Mouse (Mus musculus): Measurements from ENCODE around the gene Zfp618. TPM values are rescaled to one million over a fixed set of nuclear protein-coding genes. Genes with fewer than 3 reads are reported as not detected.

The Zfp618 gene
- total RNA-seq, 4 experiments from 2014 or later: 3.9 to 11.0 (median 6.3) TPM

- no peak for DNase-seq
Measured at GRCm38 (mm10) chr4:63032581-63033006, 67.2 kb downstream of the Zfp618 start.

- DNase-seq: no peak
Measured at GRCm38 (mm10) chr4:63033724-63034123, 68.4 kb downstream of the Zfp618 start.

GRCm38 (mm10) chr4:63035991-63036390 lies 70.6 kb downstream of the Zfp618 start:
- DNase-seq: no peak

- no peak for DNase-seq
Measured at GRCm38 (mm10) chr4:63036790-63037189, 71.4 kb downstream of the Zfp618 start.

GRCm38 (mm10) chr4:63037555-63037954 lies 72.2 kb downstream of the Zfp618 start:
- DNase-seq: no peak

GRCm38 (mm10) chr4:63038265-63038664 lies 72.9 kb downstream of the Zfp618 start:
- DNase-seq: no peak

GRCm38 (mm10) chr4:63038937-63039336 lies 73.6 kb downstream of the Zfp618 start:
- no peak for DNase-seq

GRCm38 (mm10) chr4:63048606-63049005 lies 83.2 kb downstream of the Zfp618 start:
- no peak for DNase-seq

GRCm38 (mm10) chr4:63049596-63050318 lies 84.4 kb downstream of the Zfp618 start:
- DNase-seq: no peak

GRCm38 (mm10) chr4:63050319-63050676 lies 84.9 kb downstream of the Zfp618 start:
- DNase-seq: no peak

- no peak for DNase-seq
Measured at GRCm38 (mm10) chr4:63050949-63051348, 85.6 kb downstream of the Zfp618 start.

GRCm38 (mm10) chr4:63051940-63052661 lies 86.7 kb downstream of the Zfp618 start:
- DNase-seq: no peak

- no peak for DNase-seq
Measured at GRCm38 (mm10) chr4:63052662-63053033, 87.3 kb downstream of the Zfp618 start.

- DNase-seq: no peak
Measured at GRCm38 (mm10) chr4:63055216-63055745, 89.9 kb downstream of the Zfp618 start.

- DNase-seq: no peak
Measured at GRCm38 (mm10) chr4:63056641-63057415, 91.5 kb downstream of the Zfp618 start.

GRCm38 (mm10) chr4:63057581-63057980 lies 92.2 kb downstream of the Zfp618 start:
- DNase-seq: no peak

- DNase-seq: no peak
Measured at GRCm38 (mm10) chr4:63058686-63059085, 93.3 kb downstream of the Zfp618 start.

GRCm38 (mm10) chr4:63060358-63060757 lies 95.0 kb downstream of the Zfp618 start:
- DNase-seq: no peak

- DNase-seq: no peak
Measured at GRCm38 (mm10) chr4:63061411-63061810, 96.0 kb downstream of the Zfp618 start.

- no peak for DNase-seq
Measured at GRCm38 (mm10) chr4:63063360-63063759, 98.0 kb downstream of the Zfp618 start.

- DNase-seq: no peak
Measured at GRCm38 (mm10) chr4:63064911-63065310, 99.5 kb downstream of the Zfp618 start.

GRCm38 (mm10) chr4:63066796-63067195 lies 101.4 kb downstream of the Zfp618 start:
- DNase-seq: no peak

GRCm38 (mm10) chr4:63067822-63068221 lies 102.4 kb downstream of the Zfp618 start:
- DNase-seq: no peak
